Mouse (Mus musculus): ENCODE measurements around the gene Bcl6b. TPM values are rescaled to one million over a fixed set of nuclear protein-coding genes. Genes with fewer than 3 reads are reported as not detected.

Bcl6b gene
- polyA plus RNA-seq, 1 experiment = 1.4 TPM

DNA sequence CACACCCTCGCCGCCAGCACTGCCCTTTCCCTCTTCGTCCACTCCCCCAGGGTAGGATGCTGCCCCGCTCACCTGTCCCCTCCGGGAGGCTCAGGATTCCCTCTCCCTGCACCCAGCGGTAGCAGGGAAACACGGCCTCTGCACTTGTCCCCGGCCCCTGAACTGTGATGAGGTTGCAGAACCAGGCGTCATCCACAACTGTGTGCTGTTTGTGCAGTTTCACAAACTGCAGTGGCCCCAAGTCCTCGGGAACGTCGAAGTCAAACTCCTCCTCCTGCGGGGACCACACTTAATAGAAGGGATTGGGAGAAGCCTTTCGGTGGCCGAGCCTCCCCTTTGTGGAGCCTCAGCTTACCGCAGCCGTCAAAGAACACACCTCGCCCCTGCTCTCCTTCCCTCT, 24.7 kb upstream of the Bcl6b start:
- no peak for DNase-seq
- TF ChIP-seq POLR2A (IDR thresholded peaks at IDR 0.05; ENCODE audit: borderline replicate concordance, insufficient read depth, low read length) = no peak
- no peak for TF ChIP-seq CTCF (IDR thresholded peaks at IDR 0.05; ENCODE audit: borderline replicate concordance, insufficient read depth, low read depth, low read length)
- H3K27ac ChIP-seq (ENCODE audit: insufficient read depth, low read length) = no peak overlapping the region
- no peaks in the 10 kb centered on the region for H3K27me3 ChIP-seq (ENCODE audit: control insufficient read depth, insufficient read depth, low read length)
- WGBS = 3% methylated on average over 18 of the region's 18 CpGs
- no peak overlapping the region for H3K4me3 ChIP-seq (replicated peaks; ENCODE audit: insufficient read depth, low read depth, low read length)
- H3K4me1 ChIP-seq (ENCODE audit: control insufficient read depth, insufficient read depth, low read length) = no peaks in the 10 kb centered on the region

DNA sequence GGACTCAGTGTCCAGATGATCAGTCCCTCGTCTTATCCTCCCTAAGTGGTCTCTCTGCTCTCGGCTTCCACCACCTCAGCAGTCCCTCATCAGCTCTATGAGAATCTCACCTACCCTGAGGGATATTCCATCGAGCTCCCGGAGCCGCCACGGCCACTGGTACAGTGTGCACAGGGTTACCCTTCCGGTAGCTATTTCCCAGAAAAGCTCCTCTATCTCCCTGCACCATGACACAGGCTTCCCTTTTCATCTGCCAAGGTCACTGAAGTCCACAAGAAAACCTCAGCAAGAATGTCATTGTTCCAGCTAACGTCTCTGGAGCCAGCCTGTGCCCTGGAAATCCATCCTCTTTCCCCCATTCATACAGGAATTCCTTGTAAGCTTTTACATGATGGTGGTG, 22.3 kb upstream of the Bcl6b start:
- no peak overlapping the region for H3K27ac ChIP-seq (ENCODE audit: insufficient read depth, low read length)
- no peak for DNase-seq
- H3K27me3 ChIP-seq (ENCODE audit: control insufficient read depth, insufficient read depth, low read length) = no peaks in the 10 kb centered on the region
- no peak overlapping the region for H3K4me3 ChIP-seq (replicated peaks; ENCODE audit: insufficient read depth, low read depth, low read length)
- no peaks in the 10 kb centered on the region for H3K4me1 ChIP-seq (ENCODE audit: control insufficient read depth, insufficient read depth, low read length)
- WGBS = 82% methylated on average over 8 of the region's 8 CpGs
- TF ChIP-seq POLR2A (IDR thresholded peaks at IDR 0.05; ENCODE audit: borderline replicate concordance, insufficient read depth, low read length) = no peak
- no peak for TF ChIP-seq CTCF (IDR thresholded peaks at IDR 0.05; ENCODE audit: borderline replicate concordance, insufficient read depth, low read depth, low read length)

DNA sequence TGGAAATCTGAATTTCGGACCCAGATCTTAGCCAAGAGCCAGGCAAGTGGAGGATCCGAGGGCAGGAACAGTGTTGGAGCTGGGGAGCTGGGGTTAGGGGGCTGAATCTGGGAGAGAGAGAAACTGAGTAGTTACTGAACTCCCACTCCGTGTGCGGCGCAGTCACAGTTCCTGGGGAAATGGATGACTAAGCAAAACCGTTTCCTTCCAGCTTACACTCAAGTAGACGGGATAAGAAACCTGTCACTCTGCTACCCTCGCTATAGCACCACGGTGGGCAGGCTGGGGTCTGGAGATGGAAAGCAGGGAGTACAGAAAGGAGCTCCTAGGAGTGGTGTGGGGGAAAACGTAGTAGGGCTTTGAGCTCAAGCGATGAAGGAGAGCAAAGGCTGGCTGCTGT, 20.6 kb upstream of the Bcl6b start:
- H3K4me3 ChIP-seq (replicated peaks; ENCODE audit: insufficient read depth, low read depth, low read length) = no peak overlapping the region
- H3K27ac ChIP-seq (ENCODE audit: insufficient read depth, low read length) = no peak overlapping the region

DNA sequence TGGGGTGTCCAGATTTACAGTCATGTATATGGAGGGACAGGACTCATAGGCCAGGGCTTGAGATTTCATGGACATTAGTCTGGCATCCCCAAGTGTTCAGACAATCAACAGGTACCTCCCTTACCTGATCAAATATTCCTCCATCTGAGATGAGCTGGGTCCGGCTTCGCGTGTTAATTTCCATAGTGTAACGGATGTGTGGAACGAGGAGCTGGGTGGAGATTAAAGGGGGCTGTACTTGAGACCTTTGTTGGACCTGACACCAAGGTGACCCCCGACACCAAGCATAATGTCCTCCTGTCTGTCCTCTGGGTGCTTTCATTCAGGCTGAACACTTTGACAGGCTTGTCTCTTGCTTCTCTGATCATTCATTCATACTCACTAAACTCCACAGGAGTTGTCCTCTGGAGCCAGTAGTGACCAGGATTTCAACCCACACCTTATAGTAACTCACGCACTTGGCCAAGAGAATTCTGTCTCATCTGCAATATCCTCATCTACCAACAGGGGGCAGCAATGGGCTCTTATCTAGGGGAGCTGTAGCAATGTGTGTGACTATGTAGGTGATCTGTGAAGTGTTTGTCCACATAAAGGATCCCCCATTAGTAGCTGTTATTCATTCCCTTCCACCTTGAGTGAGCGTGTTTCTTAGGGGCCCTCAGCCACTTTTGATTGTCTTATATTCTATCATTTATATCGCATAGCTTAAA, 17.7 kb upstream of the Bcl6b start:
- WGBS = 48% methylated on average over 9 of the region's 9 CpGs
- Histone ChIP-seq H3K27me3 (ENCODE audit: control insufficient read depth, insufficient read depth, low read length) (no peaks in the 10 kb centered on the region), H3K27ac (ENCODE audit: insufficient read depth, low read length) (no peak overlapping the region), H3K4me3 (replicated peaks; ENCODE audit: insufficient read depth, low read depth, low read length) (no peak overlapping the region), H3K4me1 (ENCODE audit: control insufficient read depth, insufficient read depth, low read length) (no peaks in the 10 kb centered on the region)
- peak; percentile 47 to 58 for DNase-seq
- no peak for TF ChIP-seq POLR2A (IDR thresholded peaks at IDR 0.05; ENCODE audit: borderline replicate concordance, insufficient read depth, low read length)
- TF ChIP-seq CTCF (IDR thresholded peaks at IDR 0.05; ENCODE audit: borderline replicate concordance, insufficient read depth, low read depth, low read length) = peak; percentile 69; the same call in 1 of the 2 replicates

More for the DNA sequence above, 20.6 kb upstream of the Bcl6b start:
- Histone ChIP-seq H3K27me3 (ENCODE audit: control insufficient read depth, insufficient read depth, low read length) (no peaks in the 10 kb centered on the region), H3K4me1 (ENCODE audit: control insufficient read depth, insufficient read depth, low read length) (no peaks in the 10 kb centered on the region)
- 69% methylated on average over 11 of the region's 11 CpGs for WGBS
- DNase-seq = no peak
- TF ChIP-seq POLR2A (IDR thresholded peaks at IDR 0.05; ENCODE audit: borderline replicate concordance, insufficient read depth, low read length) (no peak), CTCF (IDR thresholded peaks at IDR 0.05; ENCODE audit: borderline replicate concordance, insufficient read depth, low read depth, low read length) (no peak)

DNA sequence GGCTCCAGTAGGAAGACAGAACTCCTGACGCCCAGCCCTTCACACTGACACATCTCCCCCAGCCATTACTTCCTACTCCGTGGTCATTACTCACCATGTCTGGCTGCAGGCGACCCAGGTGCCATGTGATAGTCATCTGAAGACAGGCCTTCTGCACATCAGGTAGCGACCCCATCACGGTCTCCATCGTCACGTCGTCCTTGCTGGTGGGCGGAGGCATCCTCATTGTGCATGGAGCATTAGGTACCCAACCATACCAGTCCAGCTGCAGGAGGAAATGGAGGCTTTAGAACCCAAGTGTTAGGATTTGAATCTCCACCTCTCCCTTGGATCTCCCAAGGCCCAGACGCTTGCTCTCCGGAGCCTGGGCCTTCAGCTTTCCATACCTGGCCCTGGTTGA, 13.0 kb upstream of the Bcl6b start:
- Histone ChIP-seq H3K27me3 (ENCODE audit: control insufficient read depth, insufficient read depth, low read length) (no peaks in the 10 kb centered on the region), H3K4me3 (replicated peaks; ENCODE audit: insufficient read depth, low read depth, low read length) (no peak overlapping the region), H3K27ac (ENCODE audit: insufficient read depth, low read length) (no peak overlapping the region), H3K4me1 (ENCODE audit: control insufficient read depth, insufficient read depth, low read length) (no peaks in the 10 kb centered on the region)
- no peak for DNase-seq
- WGBS = 65% methylated on average over 11 of the region's 11 CpGs
- no peak for TF ChIP-seq CTCF (IDR thresholded peaks at IDR 0.05; ENCODE audit: borderline replicate concordance, insufficient read depth, low read depth, low read length)
- TF ChIP-seq POLR2A (IDR thresholded peaks at IDR 0.05; ENCODE audit: borderline replicate concordance, insufficient read depth, low read length) = no peak

DNA sequence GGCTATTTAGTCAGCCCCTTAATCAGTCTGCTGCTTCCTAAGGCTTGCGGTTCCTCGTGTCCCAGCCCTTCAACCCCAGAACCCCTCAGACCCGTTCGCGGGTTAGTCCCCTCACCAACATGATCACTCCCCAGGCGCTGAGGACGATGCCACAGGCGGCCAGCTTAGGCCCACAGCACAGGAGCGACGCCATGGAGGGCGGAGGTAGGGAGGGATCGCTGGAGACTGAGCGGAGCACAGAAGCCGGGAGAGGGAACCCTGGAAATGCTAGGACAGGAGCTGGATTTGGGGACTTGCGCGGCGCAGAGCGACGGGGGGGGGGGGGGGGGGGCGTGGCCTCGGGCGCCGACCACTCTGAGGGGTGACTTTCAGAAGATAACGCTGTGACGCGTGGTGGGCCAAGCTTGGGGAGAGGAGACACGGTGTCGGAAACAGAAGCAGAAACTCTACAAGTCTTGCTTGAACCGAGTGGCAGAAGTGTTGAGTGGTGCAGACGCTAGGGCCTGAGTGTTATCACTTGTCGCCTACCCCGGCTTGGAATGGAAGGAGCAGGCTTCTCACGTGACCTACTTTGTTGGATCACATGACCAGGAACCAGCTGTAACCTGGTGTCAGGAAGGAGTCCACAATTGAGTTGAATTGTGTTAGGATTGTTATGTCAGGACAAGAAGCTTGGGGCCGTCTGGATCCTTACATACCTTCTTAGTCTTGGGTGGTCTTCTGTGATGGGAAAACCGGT, 10.1 kb upstream of the Bcl6b start, which contains the start of the genes Gm21988 and Rnasek:
Gene Gm21988 (minus strand): TSS at position 290 of the 739 bp plus-strand sequence.
Gene Rnasek (minus strand): TSS at position 302 of the 739 bp plus-strand sequence.
- H3K4me3 ChIP-seq (replicated peaks; ENCODE audit: insufficient read depth, low read depth, low read length) = peak within 1 kb of the TSS; percentile 97
- peak within 1 kb of the TSS; percentile 92 for H3K27ac ChIP-seq (ENCODE audit: insufficient read depth, low read length)
- WGBS = under 1% methylated on average over 34 of the region's 35 CpGs
- no peaks in the 10 kb centered on the region for H3K27me3 ChIP-seq (ENCODE audit: control insufficient read depth, insufficient read depth, low read length)
- H3K4me1 ChIP-seq (ENCODE audit: control insufficient read depth, insufficient read depth, low read length) = peaks cover 3% of the 10 kb centered on the region; the same call in 1 of the 2 replicates
- peak; percentile 87 to 91 for DNase-seq
- TF ChIP-seq CTCF (IDR thresholded peaks at IDR 0.05; ENCODE audit: borderline replicate concordance, insufficient read depth, low read depth, low read length) = no peak
- TF ChIP-seq POLR2A (IDR thresholded peaks at IDR 0.05; ENCODE audit: borderline replicate concordance, insufficient read depth, low read length) = peak; percentile 83

DNA sequence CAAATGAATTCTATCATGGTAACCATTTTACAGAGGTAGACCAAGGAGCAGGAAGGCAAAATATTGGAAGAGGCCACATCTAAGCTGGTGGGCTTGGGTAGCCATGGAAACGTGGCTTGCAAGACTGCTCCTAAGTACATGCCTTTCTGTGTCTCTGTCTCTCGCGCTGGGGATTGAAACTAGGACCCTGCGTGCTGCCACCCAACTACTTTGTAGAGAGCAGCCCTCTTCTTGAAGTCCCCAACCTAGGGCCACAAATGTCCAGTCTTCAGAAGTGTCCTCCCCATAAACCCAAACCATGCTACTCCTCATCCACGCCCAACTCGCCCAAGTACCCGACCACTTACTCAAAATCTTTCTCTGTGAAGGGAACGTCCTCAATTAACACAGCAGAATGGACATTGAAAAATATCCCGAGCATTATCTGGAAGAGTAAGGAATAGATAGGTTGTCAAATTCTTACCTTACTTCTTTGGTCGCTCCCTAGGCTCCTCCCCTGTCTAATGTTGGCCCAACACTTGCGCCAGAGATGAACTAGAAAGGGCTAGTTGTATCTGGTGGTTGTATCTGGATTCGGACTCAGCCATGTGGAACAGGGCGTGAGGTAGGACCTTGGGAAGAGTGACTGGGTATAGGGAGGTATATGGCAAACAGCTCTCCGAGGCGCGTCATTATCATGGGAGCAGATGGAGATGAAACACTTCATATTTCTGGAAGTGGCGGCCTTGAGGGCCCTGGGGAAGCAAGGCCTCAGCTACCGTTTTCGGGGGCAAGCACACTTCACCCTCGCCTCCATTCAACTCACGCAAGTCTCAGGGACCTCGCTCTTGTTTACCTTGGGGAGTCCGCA, 9.2 kb upstream of the Bcl6b start:
- DNase-seq = peak; percentile 41 to 45
- TF ChIP-seq CTCF (IDR thresholded peaks at IDR 0.05; ENCODE audit: borderline replicate concordance, insufficient read depth, low read depth, low read length) (no peak), POLR2A (IDR thresholded peaks at IDR 0.05; ENCODE audit: borderline replicate concordance, insufficient read depth, low read length) (no peak)
- H3K4me3 ChIP-seq (replicated peaks; ENCODE audit: insufficient read depth, low read depth, low read length) = peak overlapping the region; percentile 97
- peak overlapping the region; percentile 84 for H3K27ac ChIP-seq (ENCODE audit: insufficient read depth, low read length)
- H3K27me3 ChIP-seq (ENCODE audit: control insufficient read depth, insufficient read depth, low read length) = no peaks in the 10 kb centered on the region
- H3K4me1 ChIP-seq (ENCODE audit: control insufficient read depth, insufficient read depth, low read length) = peaks cover 10% of the 10 kb centered on the region
- 3% methylated on average over 23 of the region's 23 CpGs for WGBS

All from cerebellum, adult 2 months (tissue).